ENCODE assay signal across 8 mouse cellular contexts in genomic region chr1:55405272-55406022, GRCm38 (mm10). TPM values are rescaled to one million over a fixed set of nuclear protein-coding genes. Genes with fewer than 3 reads are reported as not detected.
DNase-seq lines count a peak whose midpoint lies in the region; ATAC-seq and TF ChIP-seq lines count a peak whose summit lies in the region.

Plcl1 (plus strand) TSS chr1:55405921.

- H3K4me3 ChIP-seq in forebrain, embryonic 14.5 days (ENCODE audit: low read depth, low read length), result peak within 1 kb of the TSS; percentile 86
- peak within 1 kb of the TSS; percentile 64 for H3K4me3 ChIP-seq in liver, postnatal 0 days (ENCODE audit: low read depth, low read length)
- peak within 1 kb of the TSS; percentile 84 for H3K4me3 ChIP-seq in neural tube, embryonic 13.5 days

- peak within 1 kb of the TSS; percentile 94 for H3K4me2 ChIP-seq in forebrain, embryonic 14.5 days (ENCODE audit: low read length)
- H3K4me2 ChIP-seq in liver, postnatal 0 days (ENCODE audit: low read depth, low read length), result peak within 1 kb of the TSS; percentile 86
- H3K4me2 ChIP-seq in neural tube, embryonic 13.5 days, result peak within 1 kb of the TSS; percentile 94

- WGBS in forebrain, embryonic 14.5 days, result 2% methylated on average over 50 of the region's 51 CpGs
- 4% methylated on average over 36 of the region's 51 CpGs for WGBS in liver, postnatal 0 days (ENCODE audit: insufficient replicate concordance)
- 3% methylated on average over 47 of the region's 51 CpGs for WGBS in neural tube, embryonic 13.5 days

- peak; percentile 6 for DNase-seq in c-Kit-positive CD71-positive TER-119-positive erythroid progenitor cells, embryonic 14.5 days (ENCODE audit: low spot score)
- peak; percentile 98 for DNase-seq in forebrain, embryonic 14.5 days (ENCODE audit: low spot score)
- peak; percentile 95 to 96 for DNase-seq in heart, postnatal 14 days
- DNase-seq in layer of hippocampus, adult 11-12 months (ENCODE audit: low spot score), result peak; percentile 98
- DNase-seq in liver, postnatal 0 days, result peak; percentile 89
- peak; percentile 94 for DNase-seq in telencephalon, adult 2 months (ENCODE audit: low read depth, low spot score)

- peaks cover 3% of the 10 kb centered on the region; the same call in 1 of the 2 replicates for H3K4me1 ChIP-seq in forebrain, embryonic 14.5 days (ENCODE audit: control insufficient read depth, insufficient read depth, low read length)
- peaks cover 7% of the 10 kb centered on the region for H3K4me1 ChIP-seq in liver, postnatal 0 days (ENCODE audit: insufficient read depth)
- peaks cover 17% of the 10 kb centered on the region for H3K4me1 ChIP-seq in neural tube, embryonic 13.5 days (replicated peaks)

- no peaks in the 10 kb centered on the region; the same call in 1 of the 2 replicates for H3K27me3 ChIP-seq in forebrain, embryonic 14.5 days (replicated peaks; ENCODE audit: control insufficient read depth, insufficient read depth, low read length)
- H3K27me3 ChIP-seq in liver, postnatal 0 days (ENCODE audit: insufficient read depth, low read length), result peaks cover 29% of the 10 kb centered on the region
- peaks cover 3% of the 10 kb centered on the region; the same call in 1 of the 2 replicates for H3K27me3 ChIP-seq in neural tube, embryonic 13.5 days

- no peaks in the 10 kb centered on the region for H3K36me3 ChIP-seq in forebrain, embryonic 14.5 days (ENCODE audit: control insufficient read depth, insufficient read depth, low read length)
- H3K36me3 ChIP-seq in liver, postnatal 0 days (replicated peaks; ENCODE audit: insufficient read depth, low read length), result no peaks in the 10 kb centered on the region
- no peaks in the 10 kb centered on the region for H3K36me3 ChIP-seq in neural tube, embryonic 13.5 days

- H3K9me3 ChIP-seq in forebrain, embryonic 14.5 days (replicated peaks; ENCODE audit: control insufficient read depth, low read length), result no peaks in the 10 kb centered on the region
- H3K9me3 ChIP-seq in liver, postnatal 0 days (ENCODE audit: low read length), result no peaks in the 10 kb centered on the region
- no peaks in the 10 kb centered on the region for H3K9me3 ChIP-seq in neural tube, embryonic 13.5 days

- peak within 1 kb of the TSS; percentile 82 for H3K9ac ChIP-seq in forebrain, embryonic 14.5 days (ENCODE audit: low read length)
- peak within 1 kb of the TSS; percentile 50 for H3K9ac ChIP-seq in liver, postnatal 0 days (replicated peaks)
- peak within 1 kb of the TSS; percentile 86 for H3K9ac ChIP-seq in neural tube, embryonic 13.5 days

- no peak for TF ChIP-seq EP300 in liver, postnatal 0 days (IDR thresholded peaks at IDR 0.05; ENCODE audit: low read depth)

- peak within 1 kb of the TSS; percentile 86 for H3K27ac ChIP-seq in forebrain, embryonic 14.5 days (ENCODE audit: low read depth, low read length)
- H3K27ac ChIP-seq in liver, postnatal 0 days (ENCODE audit: low read depth), result no peak within 1 kb of the TSS
- peak within 1 kb of the TSS; percentile 85 for H3K27ac ChIP-seq in neural tube, embryonic 13.5 days (replicated peaks)

- ATAC-seq in CD4-positive, CD25-positive, alpha-beta regulatory T cell, adult 4 months, result peak; percentile 95
- peak; percentile 99 for ATAC-seq in forebrain, embryonic 14.5 days
- peak; percentile 99 for ATAC-seq in liver, postnatal 0 days
- ATAC-seq in neural tube, embryonic 13.5 days (ENCODE audit: low read depth), result peak; percentile 98

- intact Hi-C loops in heart, postnatal 14 days (cut with DNase I), result loop anchor here (2.0 to 5.0 kb wide), 3 partner anchors 107 to 433 kb away; no protein-coding TSS in a partner anchor

- TF ChIP-seq CTCF in liver, postnatal 0 days (IDR thresholded peaks at IDR 0.05; ENCODE audit: low read depth), result no peak

RNA-seq across cellular contexts. Expression of gene Plcl1, which starts in this region (rescaled TPM):
- polyA plus RNA-seq in CD4-positive, CD25-positive, alpha-beta regulatory T cell, adult 4 months (2017; shearing (Covaris generic)), result 1 to 10 TPM; 2.3 to 6.2 TPM
- polyA plus RNA-seq in forebrain, embryonic 14.5 days (2014; fragmentation: Nextera tagmentation; extraction: Ambion mirVana), result 2.6 and 4.2 TPM in 2 replicates
- 1 to 10 TPM; 4.8 to 4.9 TPM for total RNA-seq in heart, postnatal 14 days (2021)
- polyA plus RNA-seq in liver, postnatal 0 days (2015; fragmentation: Nextera tagmentation; extraction: Ambion mirVana), result 0.15 and 0.25 TPM in 2 replicates
- 3.9 and 4.4 TPM in 2 replicates for polyA plus RNA-seq in neural tube, embryonic 13.5 days (2015; fragmentation: Nextera tagmentation; extraction: Ambion mirVana)

Comparison
In these comparisons a context has a peak if more than half of its experiments do, and no peak if none do; other contexts are left out.
1. Peak in DNase-seq, ATAC-seq, H3K4me3 ChIP-seq, H3K9ac ChIP-seq and H3K4me2 ChIP-seq in liver, postnatal 0 days; RNA of the gene not detected or under 1 TPM.
2. DNase-seq: peak in every context shown above with its lines; median percentile 98 in forebrain, embryonic 14.5 days; 98 in layer of hippocampus, adult 11-12 months; 96 in heart, postnatal 14 days; 94 in telencephalon, adult 2 months; 89 in liver, postnatal 0 days; 6 in c-Kit-positive CD71-positive TER-119-positive erythroid progenitor cells, embryonic 14.5 days.